Mouse (Mus musculus): ENCODE measurements around the gene Anks1b.

Anks1b gene

DNA sequence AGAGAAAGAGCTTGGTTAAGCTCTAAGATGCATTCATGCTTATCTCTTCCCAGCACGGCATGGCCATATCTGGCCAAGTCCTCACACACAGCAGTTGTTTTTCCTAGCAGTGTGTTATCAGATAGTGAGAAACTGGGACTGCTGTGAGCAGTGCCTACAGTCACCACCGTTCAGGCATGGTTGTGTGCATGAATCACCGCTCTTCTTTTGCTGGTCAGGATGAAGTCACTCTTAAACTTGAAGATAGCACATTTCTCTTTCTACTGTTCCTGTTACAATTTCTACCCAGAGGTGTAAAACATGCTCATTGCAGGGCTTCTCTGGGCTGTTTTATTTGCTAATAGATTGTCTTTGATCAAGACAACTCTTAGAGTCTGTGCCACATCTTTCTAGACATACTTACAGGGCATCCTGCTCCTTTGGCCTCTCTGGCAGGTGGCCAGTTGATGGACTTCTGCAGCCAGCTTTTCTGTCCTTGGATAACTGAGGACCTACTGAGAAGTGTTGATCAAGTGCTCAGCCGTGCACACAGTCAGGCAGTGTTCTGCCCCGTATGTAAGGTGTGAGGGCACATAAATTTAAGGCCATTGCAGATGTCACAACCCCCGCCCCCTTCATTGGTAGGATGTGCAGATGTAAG, 296.8 kb downstream of the Anks1b start:
- Histone ChIP-seq H3K27me3 (ENCODE audit: control insufficient read depth, insufficient read depth, low read length, poor library complexity, severe bottlenecking) (no peaks in the 10 kb centered on the region), H3K36me3 (ENCODE audit: control insufficient read depth, insufficient read depth, low read length, poor library complexity, severe bottlenecking) (no peaks in the 10 kb centered on the region)
- DNase-seq (ENCODE audit: low read depth, low spot score): no peak

DNA sequence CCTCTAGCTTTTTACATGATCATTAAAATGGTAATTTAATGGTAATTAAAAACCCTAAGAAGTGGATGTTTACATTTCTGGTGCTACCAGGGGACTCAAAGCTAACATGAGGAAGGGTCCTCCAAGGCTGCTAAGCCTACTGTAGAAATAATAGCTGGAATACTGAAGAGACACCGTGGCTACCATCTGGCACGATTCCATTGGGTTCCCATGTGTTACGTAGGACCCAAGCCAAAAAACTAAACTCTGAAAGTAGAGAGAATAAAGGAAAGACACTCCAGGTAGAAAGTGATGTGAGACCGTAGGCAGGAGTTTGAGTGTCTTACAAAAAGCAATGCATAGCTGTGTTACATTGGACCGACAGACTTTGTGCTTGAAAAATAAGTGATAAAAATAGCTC, 317.1 kb downstream of the Anks1b start:
- DNase-seq (ENCODE audit: low read depth, low spot score): no peak
- Histone ChIP-seq H3K36me3 (ENCODE audit: control insufficient read depth, insufficient read depth, low read length, poor library complexity, severe bottlenecking) (no peaks in the 10 kb centered on the region), H3K27me3 (ENCODE audit: control insufficient read depth, insufficient read depth, low read length, poor library complexity, severe bottlenecking) (no peaks in the 10 kb centered on the region)

GRCm38 (mm10) chr10:90196936-90197335, 323.6 kb downstream of the Anks1b start:
- H3K36me3 ChIP-seq (ENCODE audit: control insufficient read depth, insufficient read depth, low read length, poor library complexity, severe bottlenecking): no peaks in the 10 kb centered on the region
- no peak for DNase-seq (ENCODE audit: low read depth, low spot score)
- H3K27me3 ChIP-seq (ENCODE audit: control insufficient read depth, insufficient read depth, low read length, poor library complexity, severe bottlenecking): no peaks in the 10 kb centered on the region

- H3K36me3 ChIP-seq (ENCODE audit: control insufficient read depth, insufficient read depth, low read length, poor library complexity, severe bottlenecking): no peaks in the 10 kb centered on the region
- H3K27me3 ChIP-seq (ENCODE audit: control insufficient read depth, insufficient read depth, low read length, poor library complexity, severe bottlenecking): no peaks in the 10 kb centered on the region
- DNase-seq (ENCODE audit: low read depth, low spot score): no peak
Observed at GRCm38 (mm10) chr10:90210044-90210443, 336.7 kb downstream of the Anks1b start.

- Histone ChIP-seq H3K27me3 (ENCODE audit: control insufficient read depth, insufficient read depth, low read length, poor library complexity, severe bottlenecking) (no peaks in the 10 kb centered on the region), H3K36me3 (ENCODE audit: control insufficient read depth, insufficient read depth, low read length, poor library complexity, severe bottlenecking) (no peaks in the 10 kb centered on the region)
- no peak for DNase-seq (ENCODE audit: low read depth, low spot score)
Observed at GRCm38 (mm10) chr10:90220470-90220869, 347.2 kb downstream of the Anks1b start.

DNA sequence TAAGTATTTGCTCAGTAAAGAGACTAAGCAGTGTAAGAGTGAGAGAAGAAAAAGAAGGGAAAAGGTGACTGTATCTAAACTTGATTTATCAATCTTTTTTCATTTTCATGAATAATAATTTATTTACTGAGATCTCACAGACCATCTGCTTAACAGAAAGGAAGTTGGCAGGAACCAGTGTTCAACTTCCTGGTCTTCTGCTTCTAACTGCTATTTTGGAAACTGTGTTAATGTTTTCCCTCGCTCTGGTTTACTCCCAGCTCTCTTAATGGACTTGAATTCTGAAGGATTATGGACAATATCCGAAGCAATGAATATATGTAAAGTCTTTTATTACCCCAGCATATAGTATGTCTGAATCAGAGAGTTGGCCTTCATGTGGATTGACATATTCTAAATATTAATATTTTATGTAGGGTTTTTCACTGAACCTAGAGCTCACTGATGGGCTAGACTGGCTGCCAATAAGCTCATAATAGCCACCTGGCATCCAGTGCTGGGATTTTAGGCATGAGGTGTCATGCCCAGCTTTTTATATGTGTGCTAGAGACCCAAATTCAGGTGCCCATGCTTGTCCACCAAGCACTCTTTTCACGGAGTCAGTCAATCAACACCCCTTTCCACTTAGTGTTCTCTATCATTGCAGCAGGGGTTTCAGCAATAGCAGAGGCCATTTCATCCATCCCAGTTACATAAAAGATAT, 349.6 kb downstream of the Anks1b start:
- no peak for DNase-seq (ENCODE audit: low read depth, low spot score)
- Histone ChIP-seq H3K36me3 (ENCODE audit: control insufficient read depth, insufficient read depth, low read length, poor library complexity, severe bottlenecking) (no peaks in the 10 kb centered on the region), H3K27me3 (ENCODE audit: control insufficient read depth, insufficient read depth, low read length, poor library complexity, severe bottlenecking) (no peaks in the 10 kb centered on the region)

- no peak for DNase-seq (ENCODE audit: low read depth, low spot score)
- H3K27me3 ChIP-seq (ENCODE audit: control insufficient read depth, insufficient read depth, low read length, poor library complexity, severe bottlenecking): no peaks in the 10 kb centered on the region
Observed at GRCm38 (mm10) chr10:90235273-90235672, 362.0 kb downstream of the Anks1b start.

GRCm38 (mm10) chr10:90237290-90237689, 364.0 kb downstream of the Anks1b start:
- Histone ChIP-seq H3K27me3 (ENCODE audit: control insufficient read depth, insufficient read depth, low read length, poor library complexity, severe bottlenecking) (no peaks in the 10 kb centered on the region), H3K36me3 (ENCODE audit: control insufficient read depth, insufficient read depth, low read length, poor library complexity, severe bottlenecking) (no peaks in the 10 kb centered on the region)
- DNase-seq (ENCODE audit: low read depth, low spot score): no peak

More at GRCm38 (mm10) chr10:90235273-90235672, 362.0 kb downstream of the Anks1b start:
- no peaks in the 10 kb centered on the region for H3K36me3 ChIP-seq (ENCODE audit: control insufficient read depth, insufficient read depth, low read length, poor library complexity, severe bottlenecking)

- no peak for DNase-seq (ENCODE audit: low read depth, low spot score)
- Histone ChIP-seq H3K36me3 (ENCODE audit: control insufficient read depth, insufficient read depth, low read length, poor library complexity, severe bottlenecking) (no peaks in the 10 kb centered on the region), H3K27me3 (ENCODE audit: control insufficient read depth, insufficient read depth, low read length, poor library complexity, severe bottlenecking) (no peaks in the 10 kb centered on the region)
Observed at GRCm38 (mm10) chr10:90258944-90259714, 385.8 kb downstream of the Anks1b start.

DNA sequence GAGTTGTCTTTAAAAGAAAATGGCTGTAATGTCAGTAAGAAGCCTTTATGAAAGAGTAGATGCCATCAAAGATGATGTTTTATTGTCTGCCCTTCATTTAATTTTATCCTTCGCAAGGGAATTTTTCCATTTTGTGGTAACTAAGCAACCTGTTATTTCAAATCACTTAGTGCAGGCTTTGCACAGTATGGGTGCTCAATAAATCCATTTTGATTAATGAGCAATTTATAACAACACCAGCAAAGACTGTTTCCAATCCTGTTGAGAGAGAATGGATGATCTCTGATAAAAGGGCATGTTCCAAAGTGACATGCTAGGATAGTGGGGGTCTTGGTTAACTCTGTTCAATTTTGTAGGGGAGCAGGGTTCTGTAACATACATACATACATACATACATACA, 398.0 kb downstream of the Anks1b start:
- DNase-seq (ENCODE audit: low read depth, low spot score): no peak
- Histone ChIP-seq H3K27me3 (ENCODE audit: control insufficient read depth, insufficient read depth, low read length, poor library complexity, severe bottlenecking) (no peaks in the 10 kb centered on the region), H3K36me3 (ENCODE audit: control insufficient read depth, insufficient read depth, low read length, poor library complexity, severe bottlenecking) (no peaks in the 10 kb centered on the region)

DNA sequence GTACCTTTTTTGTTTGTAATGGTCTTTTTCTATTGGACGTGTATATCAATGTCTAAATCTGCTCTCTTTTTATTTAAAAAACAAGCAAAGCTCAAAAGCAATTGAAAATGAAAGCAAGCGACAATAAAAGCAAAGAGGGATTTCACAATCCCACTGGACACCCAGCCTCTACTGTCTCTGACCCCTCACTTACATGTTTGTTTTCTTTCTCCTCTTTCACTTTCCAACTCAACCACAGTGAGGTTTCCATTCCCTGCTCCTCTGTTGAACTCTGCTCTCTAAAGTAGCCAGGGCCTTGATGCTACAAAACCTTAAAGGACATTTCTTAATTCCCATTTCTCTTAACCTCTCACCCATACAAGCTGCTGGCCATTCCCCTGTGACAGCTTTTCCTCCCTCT, 400.0 kb downstream of the Anks1b start:
- H3K27me3 ChIP-seq (ENCODE audit: control insufficient read depth, insufficient read depth, low read length, poor library complexity, severe bottlenecking): no peaks in the 10 kb centered on the region
- H3K36me3 ChIP-seq (ENCODE audit: control insufficient read depth, insufficient read depth, low read length, poor library complexity, severe bottlenecking): no peaks in the 10 kb centered on the region
- no peak for DNase-seq (ENCODE audit: low read depth, low spot score)

- H3K36me3 ChIP-seq (ENCODE audit: control insufficient read depth, insufficient read depth, low read length, poor library complexity, severe bottlenecking): no peaks in the 10 kb centered on the region
- no peaks in the 10 kb centered on the region for H3K27me3 ChIP-seq (ENCODE audit: control insufficient read depth, insufficient read depth, low read length, poor library complexity, severe bottlenecking)
- no peak for DNase-seq (ENCODE audit: low read depth, low spot score)
Observed at GRCm38 (mm10) chr10:90286589-90286988, 413.3 kb downstream of the Anks1b start.

DNA sequence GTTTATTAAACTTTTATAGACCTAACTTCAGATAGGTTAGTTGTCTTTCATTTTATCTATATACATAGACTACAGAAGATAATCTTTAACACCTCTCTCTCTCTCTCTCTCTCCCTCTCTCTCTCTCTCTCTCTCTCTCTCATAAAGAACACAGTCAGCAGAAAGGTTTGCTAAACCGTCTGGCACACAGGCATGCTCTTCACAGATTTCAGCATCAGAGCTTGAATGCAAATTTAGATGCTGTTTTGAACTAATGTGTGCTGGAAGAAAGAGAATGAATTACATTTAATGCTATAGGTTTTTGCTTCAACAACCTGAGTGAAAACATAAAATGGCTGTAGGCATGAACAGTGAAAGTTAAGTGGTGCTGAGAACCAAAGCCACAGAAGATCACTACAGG, 429.9 kb downstream of the Anks1b start:
- no peaks in the 10 kb centered on the region for H3K36me3 ChIP-seq (ENCODE audit: control insufficient read depth, insufficient read depth, low read length, poor library complexity, severe bottlenecking)
- no peak for DNase-seq (ENCODE audit: low read depth, low spot score)
- H3K27me3 ChIP-seq (ENCODE audit: control insufficient read depth, insufficient read depth, low read length, poor library complexity, severe bottlenecking): no peaks in the 10 kb centered on the region

DNA sequence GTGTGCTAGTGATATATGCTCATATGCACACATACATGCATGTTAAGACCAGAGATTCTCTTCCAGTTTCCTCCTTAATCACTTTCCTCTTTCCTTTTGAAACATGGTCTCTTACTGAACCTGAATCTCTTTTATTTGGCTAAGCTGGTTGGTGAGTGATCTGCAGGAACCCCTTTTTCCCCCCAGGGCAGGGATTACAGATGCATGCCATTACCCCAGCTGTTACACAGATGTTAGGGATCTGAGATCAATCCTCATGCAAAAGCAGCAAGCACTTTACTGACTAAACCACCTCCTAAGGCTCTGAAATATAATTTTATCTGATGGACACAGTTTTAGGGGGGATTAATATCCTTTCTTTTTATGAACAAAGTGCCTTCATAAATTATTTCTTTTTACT, 432.8 kb downstream of the Anks1b start:
- no peak for DNase-seq (ENCODE audit: low read depth, low spot score)
- H3K36me3 ChIP-seq (ENCODE audit: control insufficient read depth, insufficient read depth, low read length, poor library complexity, severe bottlenecking): no peaks in the 10 kb centered on the region

GRCm38 (mm10) chr10:90307931-90308555, 434.7 kb downstream of the Anks1b start:
- Histone ChIP-seq H3K27me3 (ENCODE audit: control insufficient read depth, insufficient read depth, low read length, poor library complexity, severe bottlenecking) (no peaks in the 10 kb centered on the region), H3K36me3 (ENCODE audit: control insufficient read depth, insufficient read depth, low read length, poor library complexity, severe bottlenecking) (no peaks in the 10 kb centered on the region)
- no peak for DNase-seq (ENCODE audit: low read depth, low spot score)

More for the DNA sequence above, 432.8 kb downstream of the Anks1b start:
- no peaks in the 10 kb centered on the region for H3K27me3 ChIP-seq (ENCODE audit: control insufficient read depth, insufficient read depth, low read length, poor library complexity, severe bottlenecking)

All from splenic B cell, adult 2 months (primary cell).